Mouse (Mus musculus): ENCODE data around the gene Smcr8.
A peak's percentile ranks its signal among the peaks of the same experiment; 100 is the strongest.

Gene Smcr8

GRCm38 (mm10) chr11:60776829-60777740 lies at the start of gene Smcr8, which contains the start of gene Top3a:
Gene Smcr8, plus strand, starts transcription at chr11:60777524.
Gene Top3a, minus strand, starts transcription at chr11:60777365.
- peak; percentile 82 for DNase-seq (ENCODE audit: low spot score)

GRCm38 (mm10) chr11:60728260-60728761 lies 49.0 kb upstream of the Smcr8 start, which contains the start of gene Mief2:
Gene Mief2, plus strand, starts transcription at chr11:60728398.
- DNase-seq (ENCODE audit: low spot score), result peak; percentile 96

GRCm38 (mm10) chr11:60729217-60729641 lies 48.1 kb upstream of the Smcr8 start:
- DNase-seq (ENCODE audit: low spot score), result no peak

GRCm38 (mm10) chr11:60730169-60730568 lies 47.2 kb upstream of the Smcr8 start:
- DNase-seq (ENCODE audit: low spot score), result no peak

- no peak for DNase-seq (ENCODE audit: low spot score)
Observed at GRCm38 (mm10) chr11:60731251-60731650, 46.1 kb upstream of the Smcr8 start.

GRCm38 (mm10) chr11:60734206-60734605 lies 43.1 kb upstream of the Smcr8 start:
- no peak for DNase-seq (ENCODE audit: low spot score)

- no peak for DNase-seq (ENCODE audit: low spot score)
Observed at GRCm38 (mm10) chr11:60735191-60735590, 42.1 kb upstream of the Smcr8 start.

- no peak for DNase-seq (ENCODE audit: low spot score)
Observed at GRCm38 (mm10) chr11:60736491-60736890, 40.8 kb upstream of the Smcr8 start.

GRCm38 (mm10) chr11:60737450-60737849 lies 39.9 kb upstream of the Smcr8 start:
- DNase-seq (ENCODE audit: low spot score), result no peak

- no peak for DNase-seq (ENCODE audit: low spot score)
Observed at GRCm38 (mm10) chr11:60740321-60740720, 37.0 kb upstream of the Smcr8 start.

GRCm38 (mm10) chr11:60755570-60755969 lies 21.8 kb upstream of the Smcr8 start:
- no peak for DNase-seq (ENCODE audit: low spot score)

- DNase-seq (ENCODE audit: low spot score), result no peak
Observed at GRCm38 (mm10) chr11:60761681-60762080, 15.6 kb upstream of the Smcr8 start.

GRCm38 (mm10) chr11:60766969-60767368 lies 10.4 kb upstream of the Smcr8 start:
- no peak for DNase-seq (ENCODE audit: low spot score)

GRCm38 (mm10) chr11:60769322-60769721 lies 8.0 kb upstream of the Smcr8 start:
- DNase-seq (ENCODE audit: low spot score), result no peak

GRCm38 (mm10) chr11:60770776-60771175 lies 6.5 kb upstream of the Smcr8 start:
- no peak for DNase-seq (ENCODE audit: low spot score)

GRCm38 (mm10) chr11:60772161-60772560 lies 5.2 kb upstream of the Smcr8 start:
- no peak for DNase-seq (ENCODE audit: low spot score)

- DNase-seq (ENCODE audit: low spot score), result no peak
Observed at GRCm38 (mm10) chr11:60774158-60774689, 3.1 kb upstream of the Smcr8 start.

- no peak for DNase-seq (ENCODE audit: low spot score)
Observed at GRCm38 (mm10) chr11:60774841-60775240, 2.5 kb upstream of the Smcr8 start.

GRCm38 (mm10) chr11:60775578-60775977 lies 1.7 kb upstream of the Smcr8 start:
- no peak for DNase-seq (ENCODE audit: low spot score)

- no peak for DNase-seq (ENCODE audit: low spot score)
Observed at GRCm38 (mm10) chr11:60776107-60776828, 1.1 kb upstream of the Smcr8 start.

- DNase-seq (ENCODE audit: low spot score), result no peak
Observed at GRCm38 (mm10) chr11:60777801-60778370, 562 bp downstream of the Smcr8 start.

- no peak for DNase-seq (ENCODE audit: low spot score)
Observed at GRCm38 (mm10) chr11:60779673-60780189, 2.4 kb downstream of the Smcr8 start.

Data from urinary bladder, postnatal 14 days (tissue).